In genomic region chr4:133203591-133203990, GRCm38 (mm10) we compare ENCODE assay signal across 19 mouse cellular contexts. TPM values are rescaled to one million over a fixed set of nuclear protein-coding genes. Genes with fewer than 3 reads are reported as not detected.
"Had no signal": no experiment of that assay in that cellular context is flagged by ENCODE, and none has a peak within 500 bp of the region (broad histone marks: within the 10 kb centered on the region; RNA-seq: fewer than 3 reads in every experiment).

No protein-coding gene starts in this region.

- H3K27me3 ChIP-seq: limb, embryonic 12.5 days; lung, embryonic 15.5 days; midbrain, embryonic 12.5 days; neural tube, embryonic 12.5 days had no signal

- H3K9ac ChIP-seq: limb, embryonic 12.5 days; liver, embryonic 13.5 days; liver, postnatal 0 days; lung, embryonic 15.5 days; midbrain, embryonic 12.5 days; neural tube, embryonic 12.5 days had no signal

- H3K27ac ChIP-seq: kidney, postnatal 0 days; liver, embryonic 13.5 days; lung, embryonic 15.5 days; neural tube, embryonic 12.5 days; stomach, postnatal 0 days had no signal

- DNase-seq: kidney, adult 9 months; kidney, postnatal 36 days; layer of hippocampus, adult 9-11 months; layer of hippocampus, postnatal 36 days; liver; liver, embryonic 13.5 days; liver, postnatal 0 days; lung, postnatal 14 days; right cerebral cortex, adult 18-20 months; right cerebral cortex, postnatal 25 days; thymus, postnatal 4 days had no signal

- H3K36me3 ChIP-seq: limb, embryonic 12.5 days; liver, embryonic 13.5 days; lung, embryonic 15.5 days; midbrain, embryonic 12.5 days; neural tube, embryonic 12.5 days had no signal

- H3K4me2 ChIP-seq: limb, embryonic 12.5 days; liver, embryonic 13.5 days; lung, embryonic 15.5 days; midbrain, embryonic 12.5 days; neural tube, embryonic 12.5 days had no signal

- ATAC-seq: liver, postnatal 0 days had no signal

- H3K4me3 ChIP-seq: limb, embryonic 12.5 days; liver, embryonic 13.5 days; lung, embryonic 15.5 days; midbrain, embryonic 12.5 days; myocyte; neural tube, embryonic 12.5 days had no signal

- H3K9me3 ChIP-seq: limb, embryonic 12.5 days; liver, embryonic 13.5 days; lung, embryonic 15.5 days; midbrain, embryonic 12.5 days; neural tube, embryonic 12.5 days had no signal

RNA-seq across cellular contexts. Expression of gene Cd164l2, which starts 8.3 kb away (rescaled TPM):
- total RNA-seq: megakaryocyte-erythroid progenitor cell, adult 5-6 weeks had no signal

RNA-seq across cellular contexts. Expression of gene Gpr3, which starts 8.7 kb away (rescaled TPM):
- total RNA-seq: megakaryocyte-erythroid progenitor cell, adult 5-6 weeks had no signal
- polyA plus RNA-seq: liver, embryonic 13.5 days; liver, postnatal 0 days had no signal
